Mouse (Mus musculus) testis, adult 2 months (tissue): ENCODE data around the gene Gm45208.

ENCODE experiments used
- CTCF ChIP-seq: fragments of 200-500 bp; IDR thresholded peaks from 2 replicates; pipeline ENCODE4 v1.5.1; 2012; ENCODE audit warnings: low read depth, mild to moderate bottlenecking, inconsistent platforms, low read length, moderate library complexity; ENCODE audit not compliant: control insufficient read depth, insufficient read depth, insufficient replicate concordance
- POLR2A ChIP-seq: fragments of 200-500 bp; IDR thresholded peaks from 2 replicates; pipeline ENCODE4 v1.6.1; 2012; ENCODE audit warnings: low read depth, mild to moderate bottlenecking, inconsistent platforms, low read length, moderate library complexity; ENCODE audit not compliant: control insufficient read depth

GRCm38 (mm10) chrX:7775501-7776205 lies 53.6 kb downstream of the Gm45208 start:
- no peak for TF ChIP-seq CTCF
- no peak for TF ChIP-seq POLR2A
